Mouse (Mus musculus): ENCODE data around the gene 1700019D03Rik. TPM values are rescaled to one million over a fixed set of nuclear protein-coding genes. Genes with fewer than 3 reads are reported as not detected.

The 1700019D03Rik gene
- polyA plus RNA-seq, 1 experiment: not detected

DNA sequence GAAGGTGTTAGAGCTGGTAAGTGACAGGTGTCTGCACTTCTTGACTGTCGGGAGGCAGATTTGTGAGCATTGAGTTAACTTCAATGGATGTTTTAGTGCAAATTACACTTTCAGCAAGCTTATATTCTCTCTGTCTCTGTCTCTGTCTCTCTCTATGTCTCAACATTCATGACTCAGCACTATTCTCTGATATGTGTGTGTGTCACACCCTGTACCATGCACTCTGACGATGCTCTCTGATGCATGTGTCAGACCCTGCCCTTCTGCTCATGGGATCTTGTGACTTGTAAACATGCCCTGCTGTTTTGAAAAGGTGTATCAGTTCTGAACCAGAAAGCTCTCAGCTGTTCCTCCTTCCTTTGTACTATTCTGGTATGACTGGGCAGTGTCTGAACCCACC is 103.3 kb downstream of the 1700019D03Rik start:
- no peak overlapping the region for H3K27ac ChIP-seq (ENCODE audit: insufficient read depth, low read depth, low read length)
- H3K4me1 ChIP-seq (ENCODE audit: control insufficient read depth, insufficient read depth, low read length): no peaks in the 10 kb centered on the region
- H3K4me3 ChIP-seq (ENCODE audit: insufficient read depth, low read length): no peak overlapping the region
- TF ChIP-seq CTCF (IDR thresholded peaks at IDR 0.05; ENCODE audit: low read depth, low read length): no peak
- TF ChIP-seq POLR2A (IDR thresholded peaks at IDR 0.05; ENCODE audit: borderline replicate concordance, low read depth, low read length): no peak

DNA sequence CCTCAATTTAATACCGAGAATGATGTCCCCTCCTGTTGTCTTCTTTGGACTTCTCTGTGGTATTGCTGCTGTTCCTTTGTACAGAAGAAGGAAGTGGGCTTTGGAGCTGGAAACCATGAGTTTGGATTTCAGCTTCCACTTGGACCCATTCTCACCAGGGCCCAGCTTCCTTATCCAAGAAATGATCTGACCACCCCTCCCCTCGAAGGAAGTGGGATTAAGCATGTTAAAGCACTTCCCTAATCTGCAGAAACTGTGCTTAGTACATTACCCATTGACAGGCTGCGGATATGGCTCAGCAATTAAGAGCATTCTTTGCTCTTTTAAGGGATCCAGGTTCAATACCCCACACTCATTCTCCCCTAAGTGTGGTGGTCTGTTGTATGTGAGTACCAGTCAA is 110.2 kb downstream of the 1700019D03Rik start:
- peaks cover 2% of the 10 kb centered on the region; the same call in 1 of the 2 replicates for H3K4me1 ChIP-seq (ENCODE audit: control insufficient read depth, insufficient read depth, low read length)
- H3K4me3 ChIP-seq (ENCODE audit: insufficient read depth, low read length): no peak overlapping the region
- H3K27ac ChIP-seq (ENCODE audit: insufficient read depth, low read depth, low read length): peak overlapping the region; percentile 11; the same call in 1 of the 2 replicates
- TF ChIP-seq POLR2A (IDR thresholded peaks at IDR 0.05; ENCODE audit: borderline replicate concordance, low read depth, low read length) (no peak), CTCF (IDR thresholded peaks at IDR 0.05; ENCODE audit: low read depth, low read length) (no peak)

- TF ChIP-seq CTCF (IDR thresholded peaks at IDR 0.05; ENCODE audit: low read depth, low read length): no peak
- no peak for TF ChIP-seq POLR2A (IDR thresholded peaks at IDR 0.05; ENCODE audit: borderline replicate concordance, low read depth, low read length)
- H3K27ac ChIP-seq (ENCODE audit: insufficient read depth, low read depth, low read length): no peak overlapping the region
- H3K4me3 ChIP-seq (ENCODE audit: insufficient read depth, low read length): no peak overlapping the region
- H3K4me1 ChIP-seq (ENCODE audit: control insufficient read depth, insufficient read depth, low read length): no peaks in the 10 kb centered on the region
Measured at GRCm38 (mm10) chr1:52884208-52884607, 135.8 kb downstream of the 1700019D03Rik start.

Other genes starting within 250 kb of the 1700019D03Rik start
- 11.6 and 12.0 TPM in 2 replicates for gene Inpp1, start 202.5 kb downstream of the 1700019D03Rik start, polyA plus RNA-seq (2012; ENCODE audit: insufficient read depth, insufficient read length, missing spikeins)
- 14.3 and 16.0 TPM in 2 replicates for gene Hibch, start 175.2 kb downstream of the 1700019D03Rik start, polyA plus RNA-seq (2012; ENCODE audit: insufficient read depth, insufficient read length, missing spikeins)
- not detected in 2 replicates for gene Mstn, start 41.5 kb upstream of the 1700019D03Rik start, polyA plus RNA-seq (2012; ENCODE audit: insufficient read depth, insufficient read length, missing spikeins)
- gene 1700019A02Rik, start 167.5 kb upstream of the 1700019D03Rik start, polyA plus RNA-seq (2012; ENCODE audit: insufficient read depth, insufficient read length, missing spikeins): not detected in 2 replicates